Mouse (Mus musculus) retina, adult 2 months (tissue): ENCODE data around the gene Tmem223.

Experiments
- DNase-seq: peaks from one replicate; pipeline ENCODE4 v3.0.0-alpha.2; 2012; ENCODE audit warnings: low read depth, low spot score

The Tmem223 gene

GRCm38 (mm10) chr19:8803204-8803780 lies 32.5 kb downstream of the Tmem223 start:
- DNase-seq = no peak

GRCm38 (mm10) chr19:8803879-8804660 lies 33.3 kb downstream of the Tmem223 start:
- no peak for DNase-seq

- no peak for DNase-seq
Observed at GRCm38 (mm10) chr19:8806810-8807209, 36.0 kb downstream of the Tmem223 start.

- DNase-seq = no peak
Observed at GRCm38 (mm10) chr19:8815812-8816211, 45.0 kb downstream of the Tmem223 start.

- peak; percentile 74 for DNase-seq
Observed at GRCm38 (mm10) chr19:8817001-8817400, 46.2 kb downstream of the Tmem223 start.

GRCm38 (mm10) chr19:8818301-8818798 lies 47.6 kb downstream of the Tmem223 start:
- DNase-seq = no peak

GRCm38 (mm10) chr19:8818801-8819595 lies 48.2 kb downstream of the Tmem223 start, which contains the start of gene Ttc9c:
TSS of gene Ttc9c (minus strand) at chr19:8819333.
- DNase-seq = peak; percentile 96

- DNase-seq = peak; percentile 93
Observed at GRCm38 (mm10) chr19:8819596-8820423, 49.0 kb downstream of the Tmem223 start, which contains the start of gene Hnrnpul2. TSS of gene Hnrnpul2 (plus strand) at chr19:8820010.

GRCm38 (mm10) chr19:8820424-8820956 lies 49.7 kb downstream of the Tmem223 start:
- DNase-seq = no peak

GRCm38 (mm10) chr19:8821146-8821545 lies 50.4 kb downstream of the Tmem223 start:
- no peak for DNase-seq
